Mouse (Mus musculus): ENCODE results near the gene Ankrd53.
"Not testable (repeated sequence)": the region's sequence is repeated elsewhere in the genome, so short reads cannot be mapped to it uniquely, and the experiment has no call there.

Gene Ankrd53

GRCm38 (mm10) chr6:83768485-83768884, 6.0 kb downstream of the Ankrd53 start:
- no peak for DNase-seq

GRCm38 (mm10) chr6:83774126-83774525, 11.7 kb downstream of the Ankrd53 start:
- no peak for DNase-seq

GRCm38 (mm10) chr6:83774781-83775563, 12.5 kb downstream of the Ankrd53 start:
- DNase-seq: no peak

- peak; percentile 93 for DNase-seq
Measured at GRCm38 (mm10) chr6:83775638-83776293, 13.3 kb downstream of the Ankrd53 start, which contains the start of gene Tex261. TSS of gene Tex261 (minus strand) at chr6:83775813.

GRCm38 (mm10) chr6:83778306-83778705, 15.9 kb downstream of the Ankrd53 start:
- no peak for DNase-seq

GRCm38 (mm10) chr6:83779026-83779425, 16.6 kb downstream of the Ankrd53 start:
- DNase-seq: peak; percentile 71

- no peak for DNase-seq
Measured at GRCm38 (mm10) chr6:83786426-83786825, 24.0 kb downstream of the Ankrd53 start.

GRCm38 (mm10) chr6:83788554-83788953, 26.1 kb downstream of the Ankrd53 start:
- DNase-seq: no peak

GRCm38 (mm10) chr6:83790533-83790932, 28.1 kb downstream of the Ankrd53 start:
- DNase-seq: not testable (repeated sequence)

- DNase-seq: no peak
Measured at GRCm38 (mm10) chr6:83791251-83791890, 28.9 kb downstream of the Ankrd53 start.

GRCm38 (mm10) chr6:83794760-83795296, 32.4 kb downstream of the Ankrd53 start, which contains the start of gene Nagk:
TSS of gene Nagk (plus strand) at chr6:83794982.
- peak; percentile 96 for DNase-seq

- DNase-seq: peak; percentile 50
Measured at GRCm38 (mm10) chr6:83795492-83795900, 33.1 kb downstream of the Ankrd53 start.

- DNase-seq: peak; percentile 45
Measured at GRCm38 (mm10) chr6:83796686-83797085, 34.2 kb downstream of the Ankrd53 start.

- DNase-seq: no peak
Measured at GRCm38 (mm10) chr6:83802033-83802432, 39.6 kb downstream of the Ankrd53 start.

- DNase-seq: no peak
Measured at GRCm38 (mm10) chr6:83802846-83803245, 40.4 kb downstream of the Ankrd53 start.

- no peak for DNase-seq
Measured at GRCm38 (mm10) chr6:83815801-83816200, 53.4 kb downstream of the Ankrd53 start.
